Mouse (Mus musculus) heart, embryonic 11.5 days (tissue): Measurements from ENCODE around the gene Rnf123. TPM values are rescaled to one million over a fixed set of nuclear protein-coding genes. Genes with fewer than 3 reads are reported as not detected.
"Not testable (repeated sequence)": the region's sequence is repeated elsewhere in the genome, so short reads cannot be mapped to it uniquely, and the experiment has no call there.

Experiments used
- ATAC-seq: fragments of 200-750 bp; cut with Nextera tagmentation; replicated peaks from 2 replicates; pipeline ENCODE4 v1.8.0; 2017; ENCODE audit warnings: moderate library complexity; ENCODE audit not compliant: insufficient number of reproducible peaks, low FRiP score, low TSS enrichment
- H3K27ac ChIP-seq: fragments of 300-500 bp; sonication (generic); 2 replicates; pipeline ENCODE4 v1.5.1; 2014; ENCODE audit warnings: mild to moderate bottlenecking, low read depth, low read length
- H3K27me3 ChIP-seq: fragments of 300-500 bp; sonication (generic); 2 replicates; pipeline ENCODE4 v1.6.1; 2014; ENCODE audit warnings: mild to moderate bottlenecking, low read length, mixed read lengths; ENCODE audit not compliant: control insufficient read depth, insufficient read depth
- H3K36me3 ChIP-seq: fragments of 300-500 bp; sonication (generic); 2 replicates; pipeline ENCODE4 v1.6.1; 2014; ENCODE audit warnings: mild to moderate bottlenecking, low read length, moderate library complexity, mixed read lengths; ENCODE audit not compliant: control insufficient read depth, insufficient read depth
- H3K4me1 ChIP-seq: fragments of 300-500 bp; sonication (generic); 2 replicates; pipeline ENCODE4 v1.6.1; 2014; ENCODE audit warnings: low read length; ENCODE audit not compliant: control insufficient read depth, insufficient read depth
- H3K4me2 ChIP-seq: fragments of 300-500 bp; sonication (generic); 2 replicates; pipeline ENCODE4 v1.6.1; 2014; ENCODE audit warnings: mild to moderate bottlenecking, moderate library complexity
- H3K4me3 ChIP-seq: fragments of 300-500 bp; sonication (generic); 2 replicates; pipeline ENCODE4 v1.5.1; 2014; ENCODE audit warnings: low read depth, low read length
- H3K9ac ChIP-seq: fragments of 300-500 bp; sonication (generic); 2 replicates; pipeline ENCODE4 v1.6.1; 2014; ENCODE audit warnings: mild to moderate bottlenecking, low read depth, low read length, moderate library complexity
- H3K9me3 ChIP-seq: fragments of 300-500 bp; sonication (generic); replicated peaks from 2 replicates; pipeline ENCODE4 v1.6.1; 2016; ENCODE audit warnings: low read length; ENCODE audit not compliant: control insufficient read depth
- WGBS: fragments of 180-500 bp; shearing (Covaris S2); extraction: QIAGEN DNeasy Blood & Tissue Kit; methylation state at CpG from one replicate; pipeline ENCODE4 v1.1.7; 2014; ENCODE audit not compliant: insufficient replicate concordance; 5-methylcytosine and 5-hydroxymethylcytosine counted together
- polyA plus RNA-seq: library from polyadenylated mRNA; unstranded; fragments of >200 nt; fragmentation: Nextera tagmentation; extraction: Ambion mirVana; gene quantifications from 2 replicates; pipeline ENCODE4 v1.2.1, GENCODE M21; 2014

Rnf123 gene
- polyA plus RNA-seq, 1 experiment from 2014 or later, result 23.4 TPM

DNA sequence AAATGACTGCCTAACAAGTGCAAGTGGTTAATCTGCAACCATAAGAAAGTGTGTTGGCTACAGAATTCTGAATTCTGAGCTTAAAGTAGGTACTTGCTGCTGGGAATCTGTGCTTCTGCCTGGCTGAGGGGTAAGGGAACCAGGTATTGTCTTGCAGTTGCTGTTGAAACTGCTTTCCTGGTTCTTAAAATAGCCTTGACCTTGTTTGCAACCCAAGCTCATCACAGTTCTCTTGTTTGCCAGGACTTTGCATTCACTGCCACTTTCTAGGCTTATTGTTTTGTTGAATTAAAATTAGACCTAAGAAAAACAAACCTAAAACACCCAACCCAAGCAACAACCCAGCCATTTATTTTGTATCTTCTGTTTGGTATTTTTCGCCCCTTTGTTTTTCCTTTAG is 62.4 kb downstream of the Rnf123 start:
- Histone ChIP-seq H3K4me2 (peak overlapping the region; percentile 24), H3K36me3 (peaks cover 8% of the 10 kb centered on the region), H3K9me3 (no peaks in the 10 kb centered on the region), H3K27ac (peak overlapping the region; percentile 46; the same call in 1 of the 2 replicates), H3K27me3 (no peaks in the 10 kb centered on the region), H3K4me1 (peaks cover 6% of the 10 kb centered on the region), H3K9ac (no peak overlapping the region), H3K4me3 (no peak overlapping the region)
- WGBS, result 94% methylated on average over 1 of the region's 1 CpGs
- ATAC-seq, result no peak

DNA sequence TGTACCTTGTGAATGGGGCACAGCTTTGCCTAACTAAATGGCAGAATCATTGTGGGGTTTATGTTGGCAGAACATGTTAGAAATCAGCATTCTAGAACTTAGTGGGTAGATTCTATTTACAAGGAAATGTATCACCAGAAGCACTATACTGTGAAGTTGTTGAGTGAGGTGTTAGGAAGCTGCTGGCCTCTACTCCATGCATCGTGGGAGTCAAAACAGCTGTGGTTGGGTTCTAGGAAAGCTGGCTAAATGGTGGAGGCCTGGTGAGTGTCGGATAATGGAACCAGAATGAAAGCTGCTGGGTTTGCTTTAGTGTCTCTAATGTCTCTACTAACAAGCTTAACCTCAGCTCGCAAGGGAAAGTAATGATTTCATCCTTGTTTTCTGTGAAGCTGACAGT is 66.0 kb downstream of the Rnf123 start:
- WGBS, result 84% methylated on average over 3 of the region's 3 CpGs
- no peak overlapping the region for H3K4me3 ChIP-seq
- no peak overlapping the region for H3K27ac ChIP-seq
- no peak for ATAC-seq
- no peak overlapping the region for H3K4me2 ChIP-seq
- H3K27me3 ChIP-seq, result no peaks in the 10 kb centered on the region
- peaks cover 10% of the 10 kb centered on the region; the same call in 1 of the 2 replicates for H3K36me3 ChIP-seq
- no peak overlapping the region for H3K9ac ChIP-seq
- peaks cover 6% of the 10 kb centered on the region for H3K4me1 ChIP-seq
- no peaks in the 10 kb centered on the region for H3K9me3 ChIP-seq

GRCm38 (mm10) chr9:108013577-108013976 is 69.6 kb downstream of the Rnf123 start:
- ATAC-seq, H3K27me3 ChIP-seq, H3K4me2 ChIP-seq, H3K36me3 ChIP-seq, H3K4me1 ChIP-seq, H3K4me3 ChIP-seq, H3K9ac ChIP-seq, H3K27ac ChIP-seq, H3K9me3 ChIP-seq: not testable (repeated sequence)
- 98% methylated on average over 2 of the region's 2 CpGs for WGBS

DNA sequence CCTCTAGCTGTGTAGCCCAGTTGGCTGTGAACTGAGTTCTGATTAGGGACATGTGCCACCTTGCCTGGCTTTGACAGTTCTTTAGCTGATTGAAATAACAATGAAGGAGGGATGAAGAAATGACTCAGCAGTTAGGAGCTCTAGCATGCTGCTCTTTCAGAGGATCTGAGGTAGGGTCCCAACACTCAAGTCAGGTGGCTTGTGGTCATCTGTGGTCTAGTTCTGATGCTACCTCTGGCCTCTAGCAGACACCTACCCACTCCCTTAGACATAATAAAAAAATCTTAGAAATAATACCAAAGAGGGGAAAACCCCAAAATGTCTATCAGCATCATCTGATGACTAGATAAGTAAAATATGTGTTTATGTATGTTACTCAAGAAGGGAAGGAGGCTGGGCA is 72.8 kb downstream of the Rnf123 start:
- Histone ChIP-seq H3K4me3 (no peak overlapping the region), H3K27ac (no peak overlapping the region), H3K36me3 (peaks cover 7% of the 10 kb centered on the region), H3K4me1 (peaks cover under 1% of the 10 kb centered on the region; the same call in 1 of the 2 replicates), H3K4me2 (no peak overlapping the region), H3K9ac (no peak overlapping the region), H3K9me3 (no peaks in the 10 kb centered on the region), H3K27me3 (no peaks in the 10 kb centered on the region)
- no peak for ATAC-seq

- H3K27ac ChIP-seq, result no peak overlapping the region
- ATAC-seq, result no peak
- no peak overlapping the region for H3K4me3 ChIP-seq
- no peaks in the 10 kb centered on the region for H3K27me3 ChIP-seq
- H3K4me1 ChIP-seq, result peaks cover 18% of the 10 kb centered on the region
- H3K36me3 ChIP-seq, result peaks cover 7% of the 10 kb centered on the region
- WGBS, result 88% methylated on average over 5 of the region's 5 CpGs
- H3K9ac ChIP-seq, result no peak overlapping the region
- H3K4me2 ChIP-seq, result no peak overlapping the region
- H3K9me3 ChIP-seq, result no peaks in the 10 kb centered on the region
Observed at GRCm38 (mm10) chr9:108008041-108008440, 75.1 kb downstream of the Rnf123 start.

DNA sequence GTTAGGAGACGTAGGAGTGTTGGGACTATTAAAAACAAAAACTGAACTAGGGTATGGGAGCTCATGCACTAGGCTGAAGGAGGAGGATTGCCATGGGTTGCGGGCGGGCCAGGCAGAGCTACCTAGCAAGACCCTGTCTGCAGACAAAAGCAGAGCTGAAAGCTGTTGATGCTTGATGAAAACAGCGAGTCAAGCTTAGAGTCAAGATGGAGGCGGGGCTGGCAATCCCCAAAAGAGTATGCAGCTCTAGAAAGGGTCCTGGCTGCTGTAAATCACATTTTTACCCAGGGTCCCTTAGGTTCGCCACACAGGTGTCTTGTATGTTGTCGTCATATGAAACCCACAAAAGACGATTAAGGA is 79.6 kb downstream of the Rnf123 start:
- Histone ChIP-seq H3K9me3 (no peaks in the 10 kb centered on the region), H3K9ac (peak overlapping the region; percentile 97), H3K36me3 (no peaks in the 10 kb centered on the region; the same call in 1 of the 2 replicates), H3K4me2 (peak overlapping the region; percentile 77), H3K4me1 (peaks cover 21% of the 10 kb centered on the region), H3K27ac (no peak overlapping the region), H3K27me3 (no peaks in the 10 kb centered on the region), H3K4me3 (peak overlapping the region; percentile 98)
- no peak for ATAC-seq
- WGBS, result 33% methylated on average over 8 of the region's 8 CpGs

GRCm38 (mm10) chr9:108002778-108003530 is 80.2 kb downstream of the Rnf123 start:
- Histone ChIP-seq H3K4me3 (peak overlapping the region; percentile 98), H3K4me1 (peaks cover 21% of the 10 kb centered on the region), H3K9ac (peak overlapping the region; percentile 97), H3K27me3 (no peaks in the 10 kb centered on the region), H3K4me2 (peak overlapping the region; percentile 77), H3K9me3 (no peaks in the 10 kb centered on the region), H3K27ac (peak overlapping the region; percentile 93), H3K36me3 (no peaks in the 10 kb centered on the region)
- peak; percentile 32 for ATAC-seq
- under 1% methylated on average over 50 of the region's 50 CpGs for WGBS

DNA sequence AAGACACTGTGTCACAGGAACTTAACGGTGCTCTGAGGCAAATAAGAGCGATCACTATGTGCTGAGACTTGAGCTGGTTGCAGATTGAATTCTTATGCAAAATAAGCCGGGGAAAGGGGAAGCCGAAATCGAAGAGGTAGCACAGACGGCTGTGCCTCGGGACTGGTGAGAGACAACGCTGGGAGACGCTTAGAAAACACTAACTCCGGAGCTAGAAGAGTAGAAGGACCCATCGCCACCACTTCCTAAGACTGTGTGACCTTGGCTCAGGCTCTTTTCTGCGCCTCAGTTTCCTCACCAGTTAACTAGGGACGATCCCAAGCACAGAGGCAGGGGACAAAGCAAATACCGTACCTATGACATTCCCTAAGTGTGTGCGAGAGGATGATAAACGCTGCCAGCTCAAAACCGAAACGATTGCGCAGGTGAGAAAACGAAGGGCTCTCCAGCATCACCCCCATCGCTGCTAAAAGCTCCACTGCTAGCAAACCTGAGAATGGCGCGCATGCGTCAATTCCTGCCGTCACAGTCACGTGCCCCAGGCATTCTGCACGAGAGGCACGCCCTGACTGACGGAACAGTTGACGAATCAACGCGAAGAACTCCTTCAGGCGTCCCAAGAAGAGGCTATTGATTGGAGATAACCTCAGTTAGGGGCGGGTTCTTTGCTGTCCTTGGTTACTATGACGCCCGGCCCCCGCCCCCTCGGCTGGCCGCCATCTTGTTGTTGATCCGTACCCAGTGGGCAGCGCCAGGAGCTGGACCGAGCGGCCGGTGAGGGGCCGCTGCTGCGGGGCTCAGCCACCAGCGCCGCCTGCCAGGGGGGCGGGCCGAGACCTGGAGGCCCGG is 81.0 kb downstream of the Rnf123 start, which contains the start of gene Ip6k1:
Gene Ip6k1, plus strand, starts transcription at position 580 of the 849 bp plus-strand sequence.
- Histone ChIP-seq H3K36me3 (no peaks in the 10 kb centered on the region), H3K4me2 (peak within 1 kb of the TSS; percentile 95), H3K27me3 (no peaks in the 10 kb centered on the region), H3K9me3 (no peaks in the 10 kb centered on the region), H3K4me1 (peaks cover 21% of the 10 kb centered on the region), H3K4me3 (peak within 1 kb of the TSS; percentile 98), H3K27ac (peak within 1 kb of the TSS; percentile 93), H3K9ac (peak within 1 kb of the TSS; percentile 97)
- ATAC-seq, result peak; percentile 97
- WGBS, result under 1% methylated on average over 50 of the region's 51 CpGs
